Mouse (Mus musculus) B cell, adult 67 days (primary cell): ENCODE measurements around the gene Cpne7. TPM values are rescaled to one million over a fixed set of nuclear protein-coding genes. Genes with fewer than 3 reads are reported as not detected.

Experiments
- total RNA-seq, 2 experiments: library from RNA; stranded (reverse); gene quantifications; 4 replicates each; pipeline ENCODE4 v1.2.4; 2023

Gene Cpne7
- total RNA-seq: not detected

DNA sequence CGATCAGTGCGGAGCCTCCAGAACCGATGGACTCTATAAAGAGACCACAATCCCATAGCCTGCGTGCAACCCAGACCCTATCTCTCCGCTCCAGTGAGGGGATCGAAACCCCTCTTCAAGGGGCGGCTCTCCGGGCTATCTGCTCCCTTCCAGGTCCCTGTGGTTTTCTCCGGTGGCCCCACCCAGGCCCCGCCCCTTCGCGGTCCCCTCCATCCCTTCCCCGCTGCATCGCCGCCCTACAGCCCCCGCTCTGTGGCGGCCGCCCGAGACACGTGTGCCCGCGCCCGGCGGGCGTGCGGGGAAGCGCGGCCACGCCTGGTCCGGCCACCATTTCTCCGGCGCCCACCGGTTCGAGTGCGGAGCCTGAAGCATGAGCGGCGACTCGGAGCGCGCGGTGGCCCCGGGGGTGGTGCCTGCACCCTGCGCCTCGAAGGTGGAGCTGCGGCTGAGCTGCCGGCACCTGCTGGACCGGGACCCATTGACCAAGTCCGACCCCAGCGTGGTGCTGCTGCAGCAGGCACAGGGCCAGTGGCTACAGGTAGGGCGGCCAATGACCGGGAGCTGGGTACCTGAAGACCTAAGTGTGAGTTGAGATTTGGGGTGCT is at the start of gene Cpne7:
TSS of gene Cpne7 (plus strand) at position 248 of the 605 bp plus-strand sequence.

DNA sequence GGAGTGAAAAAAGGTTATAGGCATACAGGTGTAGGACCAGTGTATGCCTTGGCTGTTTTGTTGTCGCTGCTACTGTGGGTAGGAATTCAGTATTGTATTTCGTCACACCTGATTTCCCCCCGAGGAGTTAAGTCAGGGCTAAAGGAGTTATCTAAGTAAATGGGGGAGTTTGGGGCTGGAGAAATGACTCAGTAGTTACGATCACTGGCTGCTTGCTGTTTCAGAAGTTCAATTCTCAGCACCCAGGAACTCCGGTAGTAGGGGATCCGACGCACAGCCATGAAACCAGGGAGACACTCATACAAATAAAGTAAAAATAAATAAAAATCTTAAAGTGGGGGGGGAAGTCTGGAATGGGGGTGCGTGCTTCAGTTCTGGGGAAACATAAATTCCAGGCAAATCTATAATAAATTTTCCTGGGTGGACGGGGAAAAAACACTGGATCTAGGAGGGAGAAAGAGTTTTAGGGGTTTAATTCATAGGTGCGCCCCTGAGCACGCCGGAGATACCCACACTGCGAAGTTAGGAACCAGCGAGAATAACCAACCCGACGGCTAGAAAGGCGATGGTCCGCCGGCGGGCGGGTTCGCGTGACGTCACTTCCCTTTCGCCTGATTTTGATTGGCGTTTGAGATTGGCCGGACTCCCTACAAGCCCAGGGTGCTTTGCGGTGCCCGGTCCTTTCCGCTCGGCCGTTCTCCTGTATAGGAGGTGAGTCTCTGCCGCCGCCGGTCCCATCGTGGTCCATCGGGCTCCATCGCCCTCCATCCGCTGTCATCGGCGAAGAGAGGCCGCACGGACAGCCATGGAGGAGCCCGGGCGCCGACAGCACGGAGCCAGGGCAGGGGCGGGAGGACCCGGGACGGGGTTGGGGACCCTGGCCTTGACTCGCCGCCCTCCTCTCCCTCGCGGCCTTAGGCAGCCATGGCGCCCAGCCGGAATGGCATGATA is 15.2 kb upstream of the Cpne7 start, which contains the start of gene Rpl13:
TSS of gene Rpl13 (plus strand) at position 616 of the 951 bp plus-strand sequence.

DNA sequence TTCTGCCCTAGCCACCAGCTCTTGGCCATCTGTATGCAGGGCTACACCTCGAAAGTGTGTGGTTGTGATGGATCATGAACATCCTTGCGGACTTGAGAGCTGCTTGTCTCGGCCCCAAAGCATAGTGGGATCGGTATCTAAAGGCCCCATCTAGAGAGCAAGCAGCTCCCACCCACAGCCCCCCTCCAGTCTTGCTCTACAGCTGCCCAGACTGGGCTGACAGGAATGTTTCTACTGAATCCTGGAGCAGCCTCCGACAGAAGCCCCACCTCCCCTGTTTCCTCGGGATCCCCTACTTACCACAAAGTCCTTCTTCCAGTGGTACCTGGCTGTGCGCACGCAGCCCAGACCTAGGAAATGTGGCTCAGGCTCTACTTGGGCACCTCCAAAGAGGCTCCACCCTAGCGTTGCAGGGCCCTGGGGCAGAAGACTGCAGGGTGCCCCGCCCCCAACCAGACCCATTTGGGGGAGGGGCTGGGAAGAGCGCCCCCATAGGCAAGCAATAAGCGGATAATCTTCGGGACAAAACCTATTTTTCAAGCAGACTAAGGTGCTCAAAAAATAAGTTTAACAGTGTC is 40.8 kb downstream of the Cpne7 start, which contains the start of gene Sult5a1:
TSS of gene Sult5a1 (minus strand) at position 428 of the 578 bp plus-strand sequence.

Other genes starting within 250 kb of the Cpne7 start
- gene Ankrd11, start 75.1 kb upstream of the Cpne7 start, total RNA-seq: 100 to 1,000 TPM; 265 to 270 TPM
- gene Spg7, start 54.4 kb upstream of the Cpne7 start, total RNA-seq: 10 to 100 TPM; 61.9 to 70.8 TPM
- gene Rpl13, start 15.0 kb upstream of the Cpne7 start, total RNA-seq: 1,000 to 10,000 TPM; 1,422 to 1,477 TPM
- gene Sult5a1, start 40.9 kb downstream of the Cpne7 start, total RNA-seq: not detected
- not detected for gene Dpep1, start 68.9 kb downstream of the Cpne7 start, total RNA-seq
- 10 to 100 TPM; 78.8 to 88.5 TPM for gene Chmp1a, start 95.4 kb downstream of the Cpne7 start, total RNA-seq
- gene Spata33, start 95.5 kb downstream of the Cpne7 start, total RNA-seq: not detected
- 10 to 100 TPM; 63.8 to 86.4 TPM for gene Cdk10, start 107.5 kb downstream of the Cpne7 start, total RNA-seq
- 10 to 100 TPM in 1 of 2 experiments, 1 to 10 TPM in 1; 7.0 to 10.7 TPM for gene Spata2l, start 118.9 kb downstream of the Cpne7 start, total RNA-seq
- gene Zfp276, start 136.8 kb downstream of the Cpne7 start, total RNA-seq: 10 to 100 TPM; 36.3 to 39.3 TPM
- gene Vps9d1, start 137.0 kb downstream of the Cpne7 start, total RNA-seq: 10 to 100 TPM; 41.2 TPM
- gene Fanca, start 201.2 kb downstream of the Cpne7 start, total RNA-seq: 100 to 1,000 TPM in 1 of 2 experiments, 10 to 100 TPM in 1; 81.2 to 111 TPM
- under 1 TPM in 1 of 2 experiments, not detected in 1; 0.23 TPM for gene Spire2, start 215.3 kb downstream of the Cpne7 start, total RNA-seq